In genomic region chr4:29741991-29742390, GRCm38 (mm10) we compare ENCODE assay signal across 27 mouse cellular contexts.
"Had no signal": no experiment of that assay in that cellular context is flagged by ENCODE, and none has a peak within 500 bp of the region (broad histone marks: within the 10 kb centered on the region; RNA-seq: fewer than 3 reads in every experiment).

No protein-coding gene starts in this region.

- H3K4me1 ChIP-seq: heart, embryonic 10.5 days; heart, embryonic 12.5 days; hindbrain, embryonic 10.5 days; hindbrain, embryonic 13.5 days; hindbrain, embryonic 15.5 days; intestine, embryonic 15.5 days; limb, embryonic 13.5 days; limb, embryonic 15.5 days; liver, embryonic 13.5 days; liver, embryonic 15.5 days had no signal

- H3K36me3 ChIP-seq: heart, embryonic 10.5 days; heart, embryonic 12.5 days; hindbrain, embryonic 10.5 days; hindbrain, embryonic 13.5 days; hindbrain, embryonic 15.5 days; intestine, embryonic 15.5 days; limb, embryonic 13.5 days; limb, embryonic 15.5 days; liver, embryonic 13.5 days; liver, embryonic 15.5 days had no signal

- ATAC-seq: inflammation-experienced regulatory T-cells, adult 6 months; intestine, embryonic 15.5 days; intestine, postnatal 0 days had no signal

- H3K27ac ChIP-seq: gastrocnemius, adult 2 months; heart, embryonic 10.5 days; hindbrain, embryonic 10.5 days; hindbrain, embryonic 13.5 days; hindbrain, embryonic 15.5 days; intestine, embryonic 15.5 days; layer of hippocampus, adult 2 months; limb, embryonic 13.5 days; limb, embryonic 15.5 days; liver, embryonic 13.5 days; liver, embryonic 15.5 days had no signal

- H3K9me3 ChIP-seq: heart, embryonic 10.5 days; heart, embryonic 12.5 days; hindbrain, embryonic 10.5 days; hindbrain, embryonic 13.5 days; hindbrain, embryonic 15.5 days; intestine, embryonic 15.5 days; limb, embryonic 13.5 days; limb, embryonic 15.5 days; liver, embryonic 13.5 days; liver, embryonic 15.5 days had no signal

- H3K4me2 ChIP-seq: heart, embryonic 12.5 days; hindbrain, embryonic 13.5 days; hindbrain, embryonic 15.5 days; intestine, embryonic 15.5 days; limb, embryonic 13.5 days; limb, embryonic 15.5 days; liver, embryonic 13.5 days; liver, embryonic 15.5 days had no signal

- H3K9ac ChIP-seq: heart, embryonic 12.5 days; hindbrain, embryonic 13.5 days; hindbrain, embryonic 15.5 days; intestine, embryonic 15.5 days; limb, embryonic 13.5 days; limb, embryonic 15.5 days; liver, embryonic 13.5 days; liver, embryonic 15.5 days had no signal

- H3K27me3 ChIP-seq: heart, embryonic 12.5 days; hindbrain, embryonic 13.5 days; hindbrain, embryonic 15.5 days; intestine, embryonic 15.5 days; limb, embryonic 13.5 days; limb, embryonic 15.5 days; liver, embryonic 13.5 days; liver, embryonic 15.5 days had no signal

- H3K4me3 ChIP-seq: gastrocnemius, adult 2 months; heart, embryonic 10.5 days; heart, embryonic 12.5 days; hindbrain, embryonic 10.5 days; hindbrain, embryonic 13.5 days; hindbrain, embryonic 15.5 days; intestine, embryonic 15.5 days; layer of hippocampus, adult 2 months; limb, embryonic 13.5 days; limb, embryonic 15.5 days; liver, embryonic 13.5 days; liver, embryonic 15.5 days had no signal

- DNase-seq: gastrocnemius, adult 2 months; gastrocnemius, postnatal 10 days; gastrocnemius, postnatal 25 days; heart, adult 18-20 months; heart, postnatal 10 days; heart, postnatal 4 days; kidney, adult 18-20 months; kidney, adult 8-10 months; kidney, postnatal 10 days; kidney, postnatal 25 days; kidney, postnatal 4 days; layer of hippocampus, adult 9-11 months; layer of hippocampus, postnatal 36 days; left cerebral cortex, postnatal 4 days; liver, embryonic 13.5 days had no signal
